Mouse (Mus musculus) olfactory bulb, adult 2 months (tissue): ENCODE measurements at regions not wholly inside any gene's neighbourhood (a gene's known extent, or its start where the extent isn't known, plus 50 kb on each side); places are given as distances from the start of the nearest gene placed in this dataset.

ENCODE experiments used
- CTCF ChIP-seq: fragments of 200-500 bp; IDR thresholded peaks from 2 replicates; pipeline ENCODE4 v1.5.1; 2012; ENCODE audit warnings: low read depth, mild to moderate bottlenecking, low read length, moderate library complexity; ENCODE audit not compliant: insufficient read depth
- POLR2A ChIP-seq: fragments of 200-500 bp; IDR thresholded peaks from 2 replicates; pipeline ENCODE4 v1.6.1; 2012; ENCODE audit warnings: mild to moderate bottlenecking, low read depth, low read length, moderate library complexity; ENCODE audit not compliant: insufficient read depth

DNA sequence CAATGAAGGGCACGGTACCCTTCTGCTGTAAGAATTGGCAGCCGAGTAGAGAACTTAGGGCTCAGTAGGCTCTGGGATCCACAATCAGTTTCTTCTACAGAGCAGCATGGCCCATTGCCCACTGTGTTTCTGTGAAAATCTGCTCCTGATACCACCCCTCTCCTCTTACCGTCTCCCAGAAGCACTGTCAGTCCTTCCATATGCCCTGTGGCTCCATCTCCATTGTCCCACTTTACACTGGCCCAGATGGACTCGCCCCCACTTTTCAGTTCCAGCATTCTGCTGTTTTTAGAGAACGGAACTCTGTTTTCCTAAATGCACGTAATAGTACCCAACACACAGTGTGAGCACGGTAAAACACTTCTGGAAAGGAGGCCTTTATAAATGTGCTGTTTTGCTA lies 129.6 kb upstream of the Gm17728 start:
- no peak for TF ChIP-seq CTCF
- no peak for TF ChIP-seq POLR2A
